Mouse (Mus musculus) megakaryocyte, embryonic 14.5 days (primary cell): ENCODE measurements around the gene Aip.

Experiments used
- FLI1 ChIP-seq: IDR thresholded peaks from 2 replicates; pipeline ENCODE4 v1.6.1; 2012; ENCODE audit warnings: low read length, inconsistent platforms, mixed read lengths
- GATA1 ChIP-seq: IDR thresholded peaks from 3 replicates; pipeline ENCODE4 v1.6.1; 2012; ENCODE audit warnings: mixed read lengths, low read length, inconsistent platforms, borderline replicate concordance

DNA sequence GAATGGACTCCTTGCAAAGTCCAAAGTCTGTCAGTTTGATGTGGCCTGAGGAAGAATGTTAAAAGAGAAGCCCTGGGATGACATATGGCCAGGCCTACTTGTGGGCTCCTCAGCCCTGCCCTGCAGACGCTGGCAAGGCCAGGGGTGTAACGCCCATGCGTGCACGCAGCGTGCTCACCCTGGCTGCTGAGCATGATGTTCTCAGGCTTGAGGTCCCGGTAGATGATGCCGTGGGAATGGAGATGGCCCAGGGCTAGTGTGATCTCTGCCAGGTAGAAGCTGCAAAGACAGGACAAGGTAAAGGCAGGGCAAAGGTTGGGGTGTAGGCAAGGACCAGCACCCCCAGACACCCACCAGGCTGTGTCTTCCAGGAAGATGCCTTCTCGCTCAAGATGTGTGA, 33.4 kb upstream of the Aip start:
- TF ChIP-seq GATA1, result no peak
- no peak for TF ChIP-seq FLI1
